Mouse (Mus musculus): ENCODE results near the gene Procr. TPM values are rescaled to one million over a fixed set of nuclear protein-coding genes. Genes with fewer than 3 reads are reported as not detected.

Gene Procr
- polyA plus RNA-seq, 1 experiment from 2014 or later = 9.1 TPM

GRCm38 (mm10) chr2:155804053-155804452 is 53.1 kb downstream of the Procr start:
- Histone ChIP-seq H3K9ac (ENCODE audit: low read depth, low read length) (no peak overlapping the region), H3K9me3 (ENCODE audit: control insufficient read depth, low read length) (no peaks in the 10 kb centered on the region), H3K4me3 (ENCODE audit: low read depth, low read length) (no peak overlapping the region), H3K4me2 (ENCODE audit: low read depth, low read length) (no peak overlapping the region), H3K4me1 (ENCODE audit: control insufficient read depth, insufficient read depth, low read length) (no peaks in the 10 kb centered on the region), H3K27me3 (replicated peaks; ENCODE audit: control insufficient read depth, insufficient read depth, low read length) (no peaks in the 10 kb centered on the region), H3K36me3 (ENCODE audit: control insufficient read depth, insufficient read depth, low read length) (no peaks in the 10 kb centered on the region), H3K27ac (replicated peaks; ENCODE audit: low read depth, low read length) (no peak overlapping the region)
- WGBS = 63% methylated on average over 5 of the region's 5 CpGs
- DNase-seq (ENCODE audit: low spot score) = no peak
- ATAC-seq (ENCODE audit: low read depth) = no peak

Other genes starting within 250 kb of the Procr start
- gene Acss2, start 233.2 kb upstream of the Procr start, polyA plus RNA-seq (2014; fragmentation: Nextera tagmentation; extraction: Ambion mirVana) = 15.3 and 15.8 TPM in 2 replicates
- gene Ggt7, start 232.9 kb upstream of the Procr start, polyA plus RNA-seq (2014; fragmentation: Nextera tagmentation; extraction: Ambion mirVana) = 6.1 and 8.7 TPM in 2 replicates
- gene Gss, start 158.3 kb upstream of the Procr start, polyA plus RNA-seq (2014; fragmentation: Nextera tagmentation; extraction: Ambion mirVana) = 27.1 and 27.6 TPM in 2 replicates
- 4.6 and 5.3 TPM in 2 replicates for gene Myh7b, start 139.9 kb upstream of the Procr start, polyA plus RNA-seq (2014; fragmentation: Nextera tagmentation; extraction: Ambion mirVana)
- 131 and 147 TPM in 2 replicates for gene Trpc4ap, start 58.7 kb upstream of the Procr start, polyA plus RNA-seq (2014; fragmentation: Nextera tagmentation; extraction: Ambion mirVana)
- gene Edem2, start 21.6 kb upstream of the Procr start, polyA plus RNA-seq (2014; fragmentation: Nextera tagmentation; extraction: Ambion mirVana) = 34.0 and 35.2 TPM in 2 replicates
- gene Gm17581, start 15.3 kb upstream of the Procr start, polyA plus RNA-seq (2014; fragmentation: Nextera tagmentation; extraction: Ambion mirVana) = not detected in 2 replicates
- gene Mmp24, start 24.2 kb downstream of the Procr start, polyA plus RNA-seq (2014; fragmentation: Nextera tagmentation; extraction: Ambion mirVana) = 0.51 TPM in 2 replicates
- 10.8 and 12.2 TPM in 2 replicates for gene BC029722, start 68.3 kb downstream of the Procr start, polyA plus RNA-seq (2014; fragmentation: Nextera tagmentation; extraction: Ambion mirVana)
- gene Eif6, start 75.8 kb downstream of the Procr start, polyA plus RNA-seq (2014; fragmentation: Nextera tagmentation; extraction: Ambion mirVana) = 151 and 162 TPM in 2 replicates
- 0.74 and 1.1 TPM in 2 replicates for gene Fam83c, start 83.7 kb downstream of the Procr start, polyA plus RNA-seq (2014; fragmentation: Nextera tagmentation; extraction: Ambion mirVana)
- gene Uqcc1, start 179.2 kb downstream of the Procr start, polyA plus RNA-seq (2014; fragmentation: Nextera tagmentation; extraction: Ambion mirVana) = 58.3 and 65.9 TPM in 2 replicates
- not detected in 2 replicates for gene Gm15557, start 189.6 kb downstream of the Procr start, polyA plus RNA-seq (2014; fragmentation: Nextera tagmentation; extraction: Ambion mirVana)
- 3.3 and 3.8 TPM in 2 replicates for gene Gdf5, start 194.2 kb downstream of the Procr start, polyA plus RNA-seq (2014; fragmentation: Nextera tagmentation; extraction: Ambion mirVana)
- 17.6 TPM in 2 replicates for gene Cep250, start 205.3 kb downstream of the Procr start, polyA plus RNA-seq (2014; fragmentation: Nextera tagmentation; extraction: Ambion mirVana)